Mouse (Mus musculus): ENCODE measurements at regions not wholly inside any gene's neighbourhood (a gene's known extent, or its start where the extent isn't known, plus 50 kb on each side); places are given as distances from the start of the nearest gene placed in this dataset.

DNA sequence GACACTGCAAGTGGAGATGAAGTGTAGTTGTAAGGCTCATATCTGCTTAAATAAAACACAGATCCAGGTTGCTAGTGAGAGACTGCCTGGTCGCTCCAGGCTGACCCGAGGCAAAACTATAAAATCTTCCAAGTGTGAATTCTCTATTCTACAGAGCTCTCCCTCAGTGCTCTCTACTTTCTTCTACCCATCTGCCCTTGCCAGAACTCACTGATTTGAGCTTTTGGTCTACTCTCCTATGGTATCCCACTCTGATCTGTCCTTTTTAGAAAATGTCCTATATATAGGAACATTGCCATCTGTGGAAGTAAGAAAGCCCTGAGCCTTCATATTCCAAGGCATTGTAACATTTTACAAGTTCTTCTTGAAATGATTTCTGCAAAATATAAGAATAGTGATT, 518.3 kb downstream of the Galc start:
- intact Hi-C loops (cut with DNase I), result no loop called here
- DNase-seq, result no peak

DNA sequence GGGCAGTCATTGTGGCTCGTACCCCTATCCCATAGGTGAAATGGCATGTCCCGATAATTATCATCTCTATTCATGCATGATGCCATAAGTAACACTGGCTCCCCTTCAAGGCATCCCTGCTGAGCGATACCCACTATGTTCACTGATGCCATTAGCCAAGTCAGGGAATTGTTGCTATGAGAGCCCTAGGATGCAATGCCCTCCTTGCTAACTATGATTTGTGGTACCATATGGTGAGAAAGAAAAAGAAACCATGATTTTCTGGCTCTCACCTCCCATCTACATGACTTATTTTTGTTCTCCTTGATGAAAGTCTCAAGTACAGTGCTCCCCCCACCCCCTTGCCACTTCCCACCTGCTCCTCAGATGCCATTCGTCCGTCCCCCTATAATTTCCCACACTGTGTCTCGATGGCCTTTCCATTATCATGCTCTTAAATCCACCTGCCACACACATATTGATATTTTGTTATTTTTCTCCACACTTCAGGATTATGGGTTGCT, 527.1 kb downstream of the Galc start:
- DNase-seq, result no peak
- intact Hi-C loops (cut with DNase I), result no loop called here

DNA sequence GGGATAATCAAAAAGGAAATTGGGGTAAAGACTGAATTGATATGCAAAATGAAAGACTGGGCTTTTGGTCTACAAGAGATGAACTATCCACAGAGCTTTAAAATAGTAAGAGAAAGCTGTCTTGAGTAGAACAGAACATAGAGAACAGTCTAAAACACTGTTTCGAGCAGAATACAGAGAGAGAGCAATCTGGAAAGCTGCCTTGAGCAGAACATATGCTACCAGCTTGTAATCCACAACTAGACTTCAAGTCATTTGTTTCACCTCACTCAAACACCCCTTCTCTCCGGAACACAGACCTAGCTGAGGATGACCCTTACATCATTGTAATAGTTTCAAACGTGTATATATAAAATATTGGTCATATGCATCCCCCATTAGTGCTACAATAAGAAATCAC, 538.7 kb downstream of the Galc start:
- intact Hi-C loops (cut with DNase I), result no loop called here

DNA sequence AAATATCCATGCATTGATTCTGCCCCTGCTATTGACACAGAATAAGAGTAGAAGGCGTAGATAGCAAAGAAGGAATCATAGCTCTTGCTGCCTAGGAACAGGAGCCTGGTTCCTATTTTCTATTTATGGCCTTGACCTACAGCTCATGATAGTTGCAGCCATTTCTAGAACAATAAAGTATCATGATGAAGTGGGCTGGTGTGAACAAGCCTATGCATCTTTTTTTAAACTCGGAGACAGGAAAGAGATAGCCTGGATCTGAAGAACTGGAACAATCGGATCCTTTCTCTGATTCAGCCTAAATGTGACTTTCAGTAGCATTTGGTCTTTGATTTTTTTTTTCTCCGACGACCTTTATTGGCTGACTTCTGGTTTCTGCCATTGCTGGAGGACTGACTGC, 541.4 kb downstream of the Galc start:
- DNase-seq, result no peak
- intact Hi-C loops (cut with DNase I), result no loop called here

More for the DNA sequence above, 538.7 kb downstream of the Galc start:
- DNase-seq, result no peak
